Mouse (Mus musculus): ENCODE measurements around the gene Usp44.

Gene Usp44

DNA sequence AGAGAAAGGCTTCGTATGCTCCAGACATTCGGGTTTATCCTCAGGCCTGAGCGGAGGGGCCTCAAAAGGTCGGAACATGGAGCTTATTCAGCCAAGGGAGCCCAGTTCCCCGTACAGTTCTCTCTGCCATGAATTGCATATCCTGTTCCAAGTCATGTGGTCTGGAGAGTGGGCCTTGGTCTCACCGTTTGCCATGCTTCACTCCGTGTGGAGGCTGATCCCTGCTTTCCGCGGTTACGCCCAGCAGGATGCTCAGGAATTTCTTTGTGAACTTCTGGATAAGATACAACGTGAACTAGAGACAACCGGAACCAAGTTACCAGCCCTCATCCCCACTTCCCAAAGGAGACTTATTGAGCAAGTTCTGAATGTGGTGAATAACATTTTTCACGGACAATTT, 15.4 kb downstream of the Usp44 start:
- DNase-seq (ENCODE audit: low read depth, low spot score): no peak

DNA sequence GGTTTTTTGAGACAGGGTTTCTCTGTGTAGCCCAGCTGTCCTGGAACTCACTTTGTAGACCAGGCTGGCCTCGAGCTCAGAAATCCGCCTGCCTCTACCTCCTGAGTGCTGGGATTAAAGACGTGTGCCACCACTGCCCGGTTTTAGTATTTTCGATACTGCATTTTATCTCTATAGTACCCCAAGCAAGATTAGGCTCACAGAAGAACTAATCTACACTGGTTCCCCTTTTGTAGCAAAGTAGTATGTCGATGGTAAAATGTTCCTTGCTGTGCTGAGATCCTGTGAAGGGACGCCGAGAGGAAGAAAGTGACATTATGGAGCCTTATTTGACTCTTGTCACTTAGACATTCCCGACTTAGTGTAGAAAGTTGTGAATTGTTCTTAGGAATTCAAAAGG, 23.8 kb downstream of the Usp44 start:
- DNase-seq (ENCODE audit: low read depth, low spot score): no peak

DNA sequence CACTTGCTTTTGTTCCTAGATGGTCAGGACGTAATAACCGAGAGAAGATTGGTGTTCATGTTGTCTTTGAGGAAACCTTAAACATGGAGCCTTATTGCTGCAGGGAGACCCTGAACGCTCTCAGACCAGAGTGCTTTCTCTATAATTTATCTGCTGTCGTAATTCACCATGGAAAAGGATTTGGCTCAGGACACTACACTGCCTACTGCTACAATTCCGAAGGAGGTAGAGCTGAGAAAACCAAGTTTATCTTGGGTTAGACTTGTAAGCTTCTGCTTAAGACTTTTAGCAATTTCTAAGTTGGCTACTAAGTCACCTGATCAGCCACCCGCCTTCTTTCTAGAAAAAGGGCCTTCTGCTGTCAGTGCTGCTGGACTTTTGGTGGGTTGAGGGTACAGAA, 24.7 kb downstream of the Usp44 start:
- DNase-seq (ENCODE audit: low read depth, low spot score): peak; percentile 7

DNA sequence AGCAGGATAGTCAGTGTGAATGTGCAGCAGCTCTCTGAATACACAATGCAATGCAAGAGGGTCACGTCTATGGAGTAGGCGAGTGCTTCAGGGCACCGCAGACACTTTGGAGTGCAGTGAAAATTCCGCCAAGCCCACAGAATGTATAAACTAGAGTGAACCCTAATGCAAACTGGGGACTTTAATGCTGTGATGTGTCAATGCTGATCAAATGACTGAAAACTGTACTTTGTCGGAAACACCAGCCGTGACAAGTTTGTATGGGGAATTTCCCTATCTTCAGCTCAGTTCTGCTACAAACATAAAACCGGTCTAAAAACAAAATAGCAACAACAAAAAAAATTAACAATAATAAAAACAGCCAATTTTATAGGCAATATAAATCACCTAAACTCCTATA, 37.0 kb downstream of the Usp44 start:
- no peak for DNase-seq (ENCODE audit: low read depth, low spot score)

GRCm38 (mm10) chr10:93868886-93869285, 37.5 kb downstream of the Usp44 start:
- DNase-seq (ENCODE audit: low read depth, low spot score): no peak

DNA sequence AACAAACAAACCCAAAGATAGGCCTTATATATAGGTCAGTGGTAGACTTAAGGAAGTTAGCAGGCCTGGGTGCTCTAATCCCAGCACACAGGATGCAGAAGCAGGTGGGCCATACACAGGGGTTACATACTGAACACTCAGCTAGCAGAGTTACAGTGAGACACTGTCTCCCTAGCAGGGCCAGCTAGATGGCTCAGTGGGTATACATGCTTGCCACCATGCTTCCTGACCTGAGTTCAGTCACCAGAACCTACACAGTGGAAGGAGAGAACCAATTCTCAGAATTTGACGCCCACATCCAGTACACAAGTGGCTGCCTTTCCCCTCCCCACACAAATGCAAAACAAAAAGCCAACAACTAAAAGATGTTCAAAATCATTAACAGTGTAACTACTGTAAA, 45.4 kb downstream of the Usp44 start:
- DNase-seq (ENCODE audit: low read depth, low spot score): no peak

GRCm38 (mm10) chr10:93878732-93879131, 47.4 kb downstream of the Usp44 start:
- DNase-seq (ENCODE audit: low read depth, low spot score): no peak

GRCm38 (mm10) chr10:93881918-93882317, 50.6 kb downstream of the Usp44 start:
- DNase-seq (ENCODE audit: low read depth, low spot score): peak; percentile 8

GRCm38 (mm10) chr10:93882738-93883364, 51.5 kb downstream of the Usp44 start:
- no peak for DNase-seq (ENCODE audit: low read depth, low spot score)

DNA sequence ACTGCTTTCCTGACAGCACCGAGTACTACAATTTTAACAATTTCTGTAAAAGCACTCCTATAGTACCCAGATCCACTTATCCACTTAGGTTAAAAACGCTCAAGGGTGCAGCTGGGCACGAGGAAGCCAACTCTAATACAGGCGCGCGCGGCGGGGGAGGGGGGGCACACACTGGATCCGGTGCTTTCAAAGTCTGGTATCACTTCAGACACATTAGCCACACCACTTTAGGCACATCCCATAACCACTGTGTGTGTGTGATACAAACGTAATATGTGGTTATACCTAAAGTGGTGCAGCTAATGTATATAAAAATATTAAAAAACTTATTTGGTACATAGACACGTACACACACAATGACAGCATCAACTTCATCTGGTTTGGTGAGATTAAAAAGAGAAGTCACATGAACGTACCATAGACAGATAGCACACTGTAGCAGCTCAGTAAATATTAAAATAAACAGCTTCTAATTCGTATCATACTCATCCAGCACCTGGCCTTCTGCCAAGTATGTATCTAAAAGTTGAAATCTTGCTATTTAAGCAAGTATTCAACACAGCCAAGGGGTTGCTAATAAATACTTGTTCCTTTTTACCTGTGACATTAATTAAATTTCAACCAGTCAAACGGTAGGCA, 54.6 kb downstream of the Usp44 start:
- DNase-seq (ENCODE audit: low read depth, low spot score): no peak

DNA sequence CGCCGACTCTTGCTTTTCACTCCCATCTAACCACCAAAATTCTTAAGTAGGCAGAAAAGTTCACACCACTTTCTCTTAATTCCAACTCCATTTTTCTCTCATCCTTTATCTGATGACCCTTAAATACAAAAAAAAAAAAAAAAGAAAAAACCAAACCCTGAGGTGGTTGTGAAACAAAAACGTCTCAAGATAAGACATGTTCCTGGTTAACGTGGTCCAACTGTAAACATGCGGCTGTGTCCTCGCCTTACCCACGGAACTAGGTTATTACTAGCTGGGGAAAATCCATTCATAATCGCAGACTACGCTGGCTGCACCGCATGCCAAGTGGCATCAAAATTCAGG, 57.2 kb downstream of the Usp44 start:
- DNase-seq (ENCODE audit: low read depth, low spot score): no peak

DNA sequence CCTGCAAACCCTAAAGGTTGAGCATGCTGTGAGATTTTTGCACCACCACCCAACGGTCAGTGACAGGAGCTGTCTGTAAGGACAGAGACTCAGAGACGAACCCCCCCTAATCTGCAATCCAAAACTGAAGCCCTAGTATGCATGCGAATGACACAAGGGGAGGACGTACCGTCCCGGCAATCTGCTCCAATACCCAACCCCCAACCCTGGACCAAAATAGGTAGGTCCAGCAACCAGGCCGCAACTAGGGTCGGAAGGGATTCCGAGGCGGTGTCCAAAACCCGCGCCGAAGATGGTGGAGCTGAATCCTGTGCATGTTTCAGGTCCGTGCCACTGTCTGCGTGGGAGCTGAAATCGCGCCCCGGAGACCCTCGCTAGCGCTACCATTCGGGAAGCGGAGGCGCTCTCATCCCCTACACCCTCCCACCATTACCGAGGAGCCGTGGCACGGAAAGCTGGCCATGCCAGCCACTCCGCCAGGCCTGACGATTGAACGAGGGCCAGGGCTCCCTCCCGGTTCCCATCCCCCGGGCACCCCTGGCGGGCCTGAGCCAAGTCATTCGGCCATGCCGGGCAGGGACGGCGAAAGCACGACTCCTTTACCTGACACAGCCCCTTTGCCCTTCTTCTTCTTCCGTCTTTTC, 57.7 kb downstream of the Usp44 start:
- DNase-seq (ENCODE audit: low read depth, low spot score): peak; percentile 43

GRCm38 (mm10) chr10:93889579-93889950, 58.2 kb downstream of the Usp44 start:
- peak; percentile 98 for DNase-seq (ENCODE audit: low read depth, low spot score)

DNA sequence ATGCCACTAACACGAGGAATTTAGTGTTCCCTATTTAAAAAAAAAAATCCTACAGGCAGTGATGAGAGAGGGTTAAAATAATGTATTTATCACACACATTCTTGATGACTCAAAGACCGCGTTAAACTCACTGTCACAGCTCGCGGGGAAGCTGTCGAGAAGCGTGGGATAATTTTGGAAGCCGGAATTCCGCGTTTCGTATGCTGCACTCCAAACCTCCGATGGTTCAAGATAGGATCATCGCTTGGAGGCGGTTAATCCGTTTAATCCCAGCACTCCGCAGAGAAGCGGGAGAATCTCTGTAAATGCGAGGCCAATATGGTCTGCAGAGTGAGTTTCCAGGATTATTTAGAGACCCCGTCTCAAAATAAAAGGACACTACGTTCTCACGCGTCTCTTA, 58.6 kb downstream of the Usp44 start:
- DNase-seq (ENCODE audit: low read depth, low spot score): peak; percentile 85

DNA sequence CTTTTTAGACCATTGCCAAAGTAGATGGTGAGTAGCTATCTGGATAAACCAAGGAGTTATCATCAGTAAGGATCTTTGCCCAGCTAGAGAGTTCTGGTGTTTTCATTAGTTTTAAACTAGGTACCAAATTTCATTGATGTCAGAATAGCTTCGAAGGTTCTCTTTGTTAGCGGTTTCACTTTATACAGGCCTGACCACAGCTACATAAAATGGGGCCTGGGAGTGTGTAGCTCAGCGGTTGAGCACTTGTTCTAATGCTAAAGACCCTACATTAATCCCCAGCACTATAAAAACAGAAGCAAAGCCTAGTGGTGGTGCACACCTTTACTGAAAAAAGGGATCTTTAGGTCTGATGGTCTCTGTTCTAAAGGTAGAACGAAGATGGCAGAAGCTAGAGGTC, 59.2 kb downstream of the Usp44 start:
- DNase-seq (ENCODE audit: low read depth, low spot score): no peak

DNA sequence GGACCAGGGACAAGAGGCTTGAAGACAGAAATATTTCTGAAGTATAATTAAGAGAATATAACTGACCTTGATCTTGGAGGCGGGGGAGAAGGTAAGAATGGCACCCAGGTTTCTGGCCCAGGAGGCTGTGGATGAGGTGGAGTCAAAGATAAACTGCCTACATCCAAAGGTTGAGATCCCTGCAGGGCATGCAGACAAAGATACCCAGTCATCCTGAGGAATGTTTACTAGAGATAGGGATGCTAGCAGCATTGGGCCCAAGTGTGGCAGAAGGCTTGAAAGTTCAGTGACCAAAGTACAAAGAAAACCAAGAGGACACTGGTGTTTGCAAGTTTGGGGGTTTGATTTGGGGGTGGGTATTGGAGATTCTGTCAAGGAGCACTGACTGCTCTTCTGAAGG, 59.7 kb downstream of the Usp44 start:
- DNase-seq (ENCODE audit: low read depth, low spot score): no peak

DNA sequence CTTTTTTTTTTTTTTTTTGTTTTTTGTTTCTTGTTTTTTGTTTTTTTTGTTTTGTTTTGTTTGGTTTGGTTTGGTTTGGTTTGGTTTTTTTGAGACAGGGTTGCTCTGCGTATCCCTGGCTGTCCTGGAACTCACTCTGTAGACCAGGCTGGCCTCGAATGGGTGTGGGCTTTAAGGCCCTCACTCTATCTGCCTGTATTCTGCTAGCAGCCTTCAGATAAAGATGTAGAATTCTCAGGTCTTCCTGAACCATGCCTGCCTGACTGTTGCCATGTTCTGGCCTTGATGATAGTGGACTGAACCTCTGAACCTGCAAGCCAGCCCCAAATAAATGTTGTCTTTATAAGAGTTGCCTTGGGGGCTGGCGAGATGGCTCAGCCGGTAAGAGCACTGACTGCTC, 61.2 kb downstream of the Usp44 start:
- no peak for DNase-seq (ENCODE audit: low read depth, low spot score)

DNA sequence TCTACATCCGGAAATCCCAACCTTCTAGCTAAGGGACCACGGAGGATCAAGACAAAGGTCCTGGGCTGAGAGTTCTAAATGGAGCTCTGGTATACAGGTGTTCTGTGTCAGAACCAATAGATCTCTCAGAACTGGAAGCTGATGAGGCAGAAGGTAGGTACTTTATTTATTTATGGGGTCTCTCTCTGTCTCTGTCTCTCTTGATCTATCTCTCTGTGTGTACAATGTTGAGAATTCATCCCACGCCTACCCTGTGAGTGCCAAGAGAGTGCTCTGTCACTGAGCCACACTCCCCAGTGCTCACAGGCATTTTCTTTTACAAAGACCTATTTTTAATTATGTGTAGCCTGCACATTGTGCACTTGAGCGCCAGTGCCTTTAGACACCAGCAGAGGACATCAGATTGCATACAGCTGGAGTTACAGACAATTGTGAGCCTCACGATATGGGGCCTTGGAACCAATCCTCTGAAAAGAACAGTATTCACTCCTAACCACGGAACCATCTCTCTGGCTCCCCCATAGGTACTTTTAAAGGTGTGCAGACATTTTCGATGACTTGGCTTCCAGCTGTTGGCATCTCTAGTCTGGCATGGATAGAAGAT, 65.8 kb downstream of the Usp44 start, which contains the start of gene Metap2:
Metap2 (minus strand) TSS at position 51 of the 604 bp plus-strand sequence.
- DNase-seq (ENCODE audit: low read depth, low spot score): no peak

DNA sequence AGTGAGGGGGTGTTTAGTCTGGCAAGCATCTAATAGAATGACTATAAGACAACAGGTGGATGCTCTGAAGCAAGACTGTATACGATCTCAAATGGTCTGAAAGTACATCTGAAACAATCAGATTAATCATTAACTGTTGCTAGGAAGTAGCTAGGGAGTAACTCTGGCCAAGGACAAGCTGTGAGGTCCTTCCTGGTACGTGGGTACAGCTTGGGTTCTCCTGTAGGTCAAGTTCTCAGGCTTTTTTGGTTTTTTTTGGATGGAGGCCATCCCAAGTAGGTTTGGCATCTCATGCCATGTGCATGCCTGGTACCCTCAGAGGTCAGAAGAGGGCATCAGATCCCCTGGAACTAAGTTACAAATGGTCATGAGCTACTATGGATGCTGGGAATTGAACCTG, 67.9 kb downstream of the Usp44 start:
- no peak for DNase-seq (ENCODE audit: low read depth, low spot score)

- no peak for DNase-seq (ENCODE audit: low read depth, low spot score)
Observed at GRCm38 (mm10) chr10:93899907-93900306, 68.6 kb downstream of the Usp44 start.

DNA sequence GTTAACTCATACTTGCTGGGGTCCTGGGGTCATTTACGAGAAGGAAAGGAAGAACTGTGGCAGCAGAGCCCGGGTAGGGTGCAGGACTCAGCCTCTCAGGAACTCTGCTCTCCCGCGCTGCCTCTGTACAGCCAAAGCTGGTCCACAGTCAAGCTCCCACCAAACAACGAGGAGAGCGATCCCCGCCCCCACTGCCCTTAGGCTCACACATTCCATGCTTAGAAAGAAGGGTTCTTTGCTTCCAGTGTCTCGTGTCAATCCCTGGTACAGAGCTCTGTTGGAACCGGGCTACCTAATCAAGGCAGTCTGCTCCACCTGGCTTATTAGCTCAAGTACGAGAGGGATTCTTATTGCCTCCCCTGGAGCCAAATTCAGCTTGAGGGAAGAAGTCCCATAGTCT, 76.0 kb downstream of the Usp44 start:
- no peak for DNase-seq (ENCODE audit: low read depth, low spot score)
